Mouse (Mus musculus) stomach, postnatal 0 days (tissue): ENCODE measurements at regions not wholly inside any gene's neighbourhood (a gene's known extent, or its start where the extent isn't known, plus 50 kb on each side); places are given as distances from the start of the nearest gene placed in this dataset.

Experiments
- CTCF ChIP-seq: IDR thresholded peaks from 2 replicates; pipeline ENCODE4 v1.5.1; 2016; ENCODE audit warnings: antibody characterized with exemption, low read depth, mild to moderate bottlenecking, moderate library complexity
- EP300 ChIP-seq: optimal IDR thresholded peaks from 2 replicates; pipeline ENCODE3; 2016; ENCODE audit warnings: antibody characterized with exemption

GRCm38 (mm10) chr14:87337950-87338526 is 78.4 kb upstream of the Tdrd3 start:
- TF ChIP-seq CTCF, result no peak
- TF ChIP-seq EP300, result no peak
